Mouse (Mus musculus) ovary, postnatal 36 days (tissue): ENCODE measurements around the gene Snx20.

Experiments used
- DNase-seq: peaks from one replicate; pipeline ENCODE4 v3.0.0; 2022; ENCODE audit warnings: low spot score, mixed read lengths

Gene Snx20

GRCm38 (mm10) chr8:88642734-88643564 is 7.0 kb upstream of the Snx20 start:
- no peak for DNase-seq

- DNase-seq: no peak
Observed at GRCm38 (mm10) chr8:88638908-88639307, 3.0 kb upstream of the Snx20 start.

- DNase-seq: no peak
Observed at GRCm38 (mm10) chr8:88637092-88638000, 1.4 kb upstream of the Snx20 start.

- DNase-seq: no peak
Observed at GRCm38 (mm10) chr8:88633343-88633765, 2.6 kb downstream of the Snx20 start.

GRCm38 (mm10) chr8:88631081-88631480 is 4.8 kb downstream of the Snx20 start:
- no peak for DNase-seq

DNA sequence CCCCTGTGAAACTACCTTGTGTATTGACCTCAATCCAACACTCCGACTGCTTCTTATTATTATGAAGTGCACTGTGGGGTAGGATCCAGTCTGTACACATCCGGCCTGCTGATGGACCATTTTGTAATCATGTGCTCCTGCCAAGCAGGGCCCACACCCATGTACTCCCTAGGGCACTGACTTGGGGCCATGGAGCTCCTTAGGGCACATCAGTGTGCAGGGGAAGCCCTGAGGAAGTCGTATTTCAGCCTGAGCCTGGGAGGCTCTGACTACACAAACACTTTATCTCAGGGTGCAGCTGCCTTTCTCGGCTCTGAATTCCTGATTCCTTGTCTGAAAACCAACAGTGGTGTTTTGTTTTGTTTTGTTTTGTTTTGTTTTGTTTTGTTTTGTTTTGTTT is 5.7 kb downstream of the Snx20 start:
- no peak for DNase-seq

GRCm38 (mm10) chr8:88628001-88628774 is 7.7 kb downstream of the Snx20 start:
- DNase-seq: no peak

- peak; percentile 80 for DNase-seq
Observed at GRCm38 (mm10) chr8:88627265-88627991, 8.5 kb downstream of the Snx20 start.

GRCm38 (mm10) chr8:88626940-88627264 is 9.0 kb downstream of the Snx20 start:
- DNase-seq: no peak

DNA sequence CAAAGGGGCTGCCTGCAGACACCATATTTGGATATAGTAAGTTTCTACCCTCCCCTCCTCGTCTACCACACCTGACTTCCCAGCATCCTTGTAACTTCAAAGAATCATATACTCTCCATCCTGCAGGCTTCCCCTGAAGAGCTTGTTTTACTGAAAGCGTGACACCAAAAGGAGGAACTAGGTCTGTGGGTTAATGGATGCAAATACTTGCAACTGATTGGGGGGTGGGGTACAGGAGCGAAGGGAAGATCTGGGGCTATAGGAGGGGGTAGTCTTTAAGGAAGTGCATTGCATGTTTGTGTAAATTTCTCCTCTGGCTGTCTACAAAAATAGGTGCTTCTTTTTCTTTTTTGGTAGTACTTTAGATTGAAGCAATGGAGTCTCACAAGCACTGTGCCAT is 9.5 kb downstream of the Snx20 start:
- no peak for DNase-seq

DNA sequence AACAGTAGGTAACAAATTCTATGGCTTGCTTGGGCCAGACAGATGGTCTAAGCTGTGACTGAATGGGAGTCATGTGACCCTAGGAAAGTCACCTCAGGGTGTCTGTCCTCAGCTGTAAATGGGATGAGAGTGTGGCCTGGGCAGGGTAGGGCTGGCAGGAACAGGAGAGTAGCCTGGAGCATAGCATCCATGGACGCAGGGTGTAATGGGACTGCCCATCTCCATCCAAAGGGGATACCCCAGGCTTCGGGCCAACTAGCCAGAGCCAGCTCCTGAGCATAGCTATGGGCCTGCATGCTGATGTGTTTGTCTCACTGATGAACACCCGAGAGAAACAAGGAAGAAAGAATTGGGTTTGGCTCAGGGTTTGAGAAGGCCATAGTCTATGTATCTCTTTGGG is 11.7 kb downstream of the Snx20 start:
- DNase-seq: no peak

DNA sequence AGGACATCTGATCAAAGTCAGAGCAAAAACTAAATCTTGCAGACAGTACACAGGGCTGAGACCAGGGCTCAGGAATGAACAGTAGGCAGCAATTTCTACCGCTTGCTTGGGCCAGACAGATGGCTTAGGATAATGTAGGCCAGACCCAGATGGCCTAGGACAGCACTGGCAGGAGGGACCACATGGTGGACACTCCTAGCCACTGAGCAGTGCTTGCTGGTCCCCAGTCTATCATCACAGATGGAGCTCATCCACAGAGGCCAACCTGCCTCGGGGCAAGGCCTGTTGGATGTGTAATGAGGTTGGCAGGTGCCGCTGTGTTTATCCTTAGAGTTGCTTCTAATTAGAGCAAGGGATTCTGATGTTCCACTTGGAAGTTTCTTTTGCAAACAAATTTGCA is 12.6 kb downstream of the Snx20 start:
- no peak for DNase-seq

DNA sequence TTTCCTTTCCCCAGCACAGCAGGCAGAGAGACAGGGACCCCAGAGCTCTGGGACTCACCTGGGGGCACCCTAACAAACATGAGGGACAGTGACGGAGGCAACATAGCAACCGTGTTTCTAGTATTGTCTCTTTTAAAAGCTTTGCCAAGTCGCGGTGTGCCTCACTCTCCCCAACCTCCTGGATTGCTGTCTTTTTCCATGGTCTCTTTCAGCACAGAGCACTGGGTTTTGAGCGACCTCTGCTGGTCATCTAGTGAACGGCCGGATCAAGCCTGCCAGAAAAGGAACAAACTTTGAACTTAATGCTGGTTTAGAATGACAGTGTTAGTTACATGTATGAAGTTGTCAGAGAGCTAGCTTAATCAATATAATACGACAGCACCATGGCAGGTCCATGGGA is 14.5 kb downstream of the Snx20 start:
- peak; percentile 74 for DNase-seq

DNA sequence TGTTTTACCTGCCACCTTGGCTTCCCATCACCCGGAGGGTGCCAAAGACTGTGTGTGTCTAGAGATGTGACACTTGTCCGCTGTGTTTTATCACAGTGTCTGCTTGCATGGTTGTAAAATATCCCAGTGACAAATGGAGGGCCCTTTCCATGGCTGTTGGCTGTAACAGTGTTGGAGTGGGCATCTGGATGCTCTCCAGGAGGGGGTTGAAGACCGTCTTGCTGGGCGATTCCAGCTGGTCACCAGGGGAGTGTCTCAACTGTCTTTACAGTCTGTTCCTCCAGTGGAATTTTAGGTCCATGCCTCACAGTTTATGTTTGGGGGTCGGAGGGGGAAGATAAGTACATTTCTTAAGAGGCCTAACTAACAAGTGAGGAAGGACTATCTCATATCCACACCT is 15.0 kb downstream of the Snx20 start:
- DNase-seq: no peak

GRCm38 (mm10) chr8:88619513-88619912 is 16.4 kb downstream of the Snx20 start:
- DNase-seq: no peak

- no peak for DNase-seq
Observed at GRCm38 (mm10) chr8:88618612-88619011, 17.3 kb downstream of the Snx20 start.

- no peak for DNase-seq
Observed at GRCm38 (mm10) chr8:88614981-88615380, 20.9 kb downstream of the Snx20 start.

DNA sequence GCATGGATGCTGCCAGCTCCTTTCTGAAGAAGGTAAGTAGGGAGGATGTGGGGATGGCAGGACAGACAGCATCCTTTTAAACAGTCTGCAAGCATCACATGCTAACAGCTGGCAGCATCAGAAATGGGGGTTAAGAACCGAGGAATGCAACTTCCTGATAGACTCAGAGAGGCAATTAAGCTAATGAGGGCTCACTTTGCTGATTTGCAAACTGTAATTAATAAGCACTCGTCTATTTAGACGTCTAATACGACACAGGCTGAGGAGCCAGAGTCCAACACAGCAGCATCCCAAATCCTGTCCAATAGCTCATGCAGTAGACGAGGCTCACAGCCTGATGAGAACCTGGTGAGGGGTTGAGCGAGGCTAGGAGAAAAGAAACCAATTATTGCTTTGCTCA is 25.7 kb downstream of the Snx20 start:
- DNase-seq: no peak

DNA sequence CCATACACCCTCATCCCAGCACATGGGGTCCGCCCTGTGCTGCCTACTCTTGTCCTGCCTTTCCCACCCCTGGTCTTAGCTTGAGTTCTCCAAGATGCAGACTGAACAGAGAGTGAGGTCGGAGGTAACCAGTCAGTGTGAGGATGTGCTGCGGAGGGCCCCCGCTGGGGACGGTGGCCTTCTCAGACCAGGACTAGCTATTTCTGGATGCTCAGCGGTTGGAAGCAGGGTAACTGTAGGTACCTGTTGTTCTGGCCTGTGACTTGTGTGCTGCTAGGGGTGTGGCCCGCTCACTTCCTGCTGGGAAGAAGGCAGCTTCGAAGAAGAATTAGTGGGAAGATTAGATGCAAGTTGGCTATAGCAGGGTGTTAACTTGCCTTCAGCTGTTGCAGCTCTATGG is 26.9 kb downstream of the Snx20 start:
- DNase-seq: no peak

DNA sequence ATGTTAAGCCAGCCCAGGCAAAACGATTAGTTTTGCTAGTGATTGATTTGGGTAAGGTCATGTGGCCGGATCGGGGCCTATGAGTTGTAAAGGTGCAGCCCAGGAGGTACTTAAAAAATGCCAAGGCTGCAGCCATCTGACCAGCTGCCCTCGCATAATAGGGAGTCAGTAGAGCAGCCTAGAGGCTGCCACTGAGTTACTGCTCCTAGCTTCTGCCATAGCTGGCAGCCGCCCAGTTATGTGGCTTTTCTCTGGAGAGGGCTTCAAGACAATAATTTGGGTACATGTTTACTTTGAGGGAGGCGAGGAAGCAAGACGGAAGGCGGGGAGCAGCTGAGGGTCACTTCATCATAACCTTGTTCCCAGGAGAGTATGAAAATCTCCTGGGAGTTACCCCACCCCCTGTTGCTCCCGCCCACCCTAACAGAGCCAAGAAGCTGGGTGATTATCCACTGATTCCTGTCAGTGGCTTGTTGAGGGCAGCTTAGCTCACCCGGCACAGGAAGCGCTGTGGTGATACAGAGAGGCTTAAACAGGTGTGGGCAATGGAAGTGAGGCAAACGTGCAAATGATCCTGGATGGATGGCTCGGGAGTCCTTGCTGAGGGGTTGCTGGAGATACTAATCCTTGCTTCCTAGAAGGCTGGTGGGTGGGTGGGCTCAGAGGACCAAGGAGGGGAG is 30.4 kb downstream of the Snx20 start:
- no peak for DNase-seq
